Mouse (Mus musculus) lung, embryonic 15.5 days (tissue): ENCODE measurements around the gene Gm19402. TPM values are rescaled to one million over a fixed set of nuclear protein-coding genes. Genes with fewer than 3 reads are reported as not detected.
A peak's percentile ranks its signal among the peaks of the same experiment; 100 is the strongest.

Source experiments
- ATAC-seq: fragments of 200-750 bp; cut with Nextera tagmentation; 2 replicates; pipeline ENCODE4 v1.8.0; 2017; ENCODE audit warnings: moderate number of reproducible peaks, borderline replicate concordance; ENCODE audit not compliant: low FRiP score, low TSS enrichment; ENCODE audit errors: extremely low read depth
- H3K27ac ChIP-seq: fragments of 300-500 bp; sonication (generic); 2 replicates; pipeline ENCODE4 v1.5.1; 2015; ENCODE audit warnings: moderate library complexity, mild to moderate bottlenecking, inconsistent platforms
- H3K27me3 ChIP-seq: fragments of 300-500 bp; sonication (generic); 2 replicates; pipeline ENCODE4 v1.6.1; 2015; ENCODE audit warnings: inconsistent platforms
- H3K36me3 ChIP-seq: fragments of 300-500 bp; sonication (generic); 2 replicates; pipeline ENCODE4 v1.6.1; 2015; ENCODE audit warnings: inconsistent platforms
- H3K4me1 ChIP-seq: fragments of 300-500 bp; sonication (generic); 2 replicates; pipeline ENCODE4 v1.6.1; 2015; ENCODE audit warnings: inconsistent platforms
- H3K4me2 ChIP-seq: fragments of 300-500 bp; sonication (generic); 2 replicates; pipeline ENCODE4 v1.6.1; 2015; ENCODE audit warnings: inconsistent platforms, mild to moderate bottlenecking, moderate library complexity
- H3K4me3 ChIP-seq: fragments of 300-500 bp; sonication (generic); 2 replicates; pipeline ENCODE4 v1.5.1; 2015; ENCODE audit warnings: mild to moderate bottlenecking, inconsistent platforms
- H3K9ac ChIP-seq: fragments of 300-500 bp; sonication (generic); 2 replicates; pipeline ENCODE4 v1.6.1; 2015; ENCODE audit warnings: inconsistent platforms
- H3K9me3 ChIP-seq: fragments of 300-500 bp; sonication (generic); 2 replicates; pipeline ENCODE4 v1.6.1; 2016; ENCODE audit warnings: inconsistent platforms
- WGBS: fragments of 180-500 bp; shearing (Covaris S2); methylation state at CpG from one replicate; pipeline ENCODE4 v1.1.7; 2015; 5-methylcytosine and 5-hydroxymethylcytosine counted together
- microRNA counts: library from miRNA; unstranded; fragments of <30 nt; microRNA quantifications from one replicate; lab custom pipeline; 2016
- microRNA-seq: library from miRNA; unstranded; fragments of <30 nt; microRNA quantifications from one replicate; pipeline ENCODE4, GENCODE M21; 2016
- polyA plus RNA-seq: library from polyadenylated mRNA; unstranded; fragments of >200 nt; fragmentation: Nextera tagmentation; extraction: Ambion mirVana; gene quantifications from 2 replicates; pipeline ENCODE4 v1.2.1, GENCODE M21; 2015

Gm19402 gene
- polyA plus RNA-seq, 1 experiment from 2014 or later, result not detected

- WGBS, result 36% methylated on average over 43 of the region's 43 CpGs
- Histone ChIP-seq H3K4me3 (no peak overlapping the region), H3K27ac (no peak overlapping the region)
These were observed 26.4 kb downstream of the Gm19402 start for GRCm38 (mm10) chr10:77663949-77664665.

GRCm38 (mm10) chr10:77658286-77658994 lies 32.1 kb downstream of the Gm19402 start:
- WGBS, result 47% methylated on average over 15 of the region's 15 CpGs
- ATAC-seq, result peak; percentile 71; the same call in 1 of the 2 replicates
- Histone ChIP-seq H3K4me2 (no peak overlapping the region), H3K4me3 (no peak overlapping the region), H3K27me3 (no peaks in the 10 kb centered on the region), H3K27ac (no peak overlapping the region), H3K36me3 (no peaks in the 10 kb centered on the region), H3K9ac (no peak overlapping the region), H3K9me3 (no peaks in the 10 kb centered on the region), H3K4me1 (peaks cover 9% of the 10 kb centered on the region; the same call in 1 of the 2 replicates)

More at GRCm38 (mm10) chr10:77663949-77664665, 26.4 kb downstream of the Gm19402 start:
- H3K9ac ChIP-seq, result no peak overlapping the region
- no peak for ATAC-seq
- H3K4me1 ChIP-seq, result 0 out of 2 replicates have a peak, but pooled peaks cover 4% of the 10 kb centered on the region
- H3K36me3 ChIP-seq, result no peaks in the 10 kb centered on the region
- peaks cover 5% of the 10 kb centered on the region; the same call in 1 of the 2 replicates for H3K27me3 ChIP-seq
- H3K4me2 ChIP-seq, result no peak overlapping the region
- H3K9me3 ChIP-seq, result no peaks in the 10 kb centered on the region

GRCm38 (mm10) chr10:77652046-77652445 lies 38.5 kb downstream of the Gm19402 start:
- Histone ChIP-seq H3K4me1 (peaks cover 4% of the 10 kb centered on the region; the same call in 1 of the 2 replicates), H3K4me2 (no peak overlapping the region), H3K27me3 (no peaks in the 10 kb centered on the region), H3K36me3 (no peaks in the 10 kb centered on the region), H3K9ac (no peak overlapping the region), H3K4me3 (no peak overlapping the region), H3K27ac (no peak overlapping the region), H3K9me3 (no peaks in the 10 kb centered on the region)
- no peak for ATAC-seq
- 84% methylated on average over 9 of the region's 9 CpGs for WGBS

GRCm38 (mm10) chr10:77647901-77648300 lies 42.7 kb downstream of the Gm19402 start:
- no peak overlapping the region for H3K27ac ChIP-seq
- H3K4me3 ChIP-seq, result no peak overlapping the region
- peaks cover 4% of the 10 kb centered on the region; the same call in 1 of the 2 replicates for H3K4me1 ChIP-seq
- ATAC-seq, result no peak
- no peak overlapping the region for H3K9ac ChIP-seq
- no peaks in the 10 kb centered on the region for H3K27me3 ChIP-seq
- H3K9me3 ChIP-seq, result no peaks in the 10 kb centered on the region
- WGBS, result 83% methylated on average over 8 of the region's 8 CpGs
- no peak overlapping the region for H3K4me2 ChIP-seq
- peaks cover 40% of the 10 kb centered on the region for H3K36me3 ChIP-seq

- 71% methylated on average over 1 of the region's 1 CpGs for WGBS
- no peak for ATAC-seq
- Histone ChIP-seq H3K4me2 (no peak overlapping the region), H3K4me1 (peaks cover 4% of the 10 kb centered on the region; the same call in 1 of the 2 replicates), H3K9ac (no peak overlapping the region), H3K27me3 (no peaks in the 10 kb centered on the region), H3K4me3 (no peak overlapping the region), H3K27ac (no peak overlapping the region), H3K9me3 (no peaks in the 10 kb centered on the region), H3K36me3 (peaks cover 43% of the 10 kb centered on the region)
These were observed 43.1 kb downstream of the Gm19402 start for GRCm38 (mm10) chr10:77647461-77647860.

GRCm38 (mm10) chr10:77645571-77645970 lies 45.0 kb downstream of the Gm19402 start:
- H3K27ac ChIP-seq, result no peak overlapping the region
- no peak for ATAC-seq
- no peaks in the 10 kb centered on the region for H3K27me3 ChIP-seq
- H3K4me3 ChIP-seq, result no peak overlapping the region
- peaks cover 4% of the 10 kb centered on the region; the same call in 1 of the 2 replicates for H3K4me1 ChIP-seq
- H3K9ac ChIP-seq, result no peak overlapping the region
- H3K36me3 ChIP-seq, result peaks cover 51% of the 10 kb centered on the region
- no peaks in the 10 kb centered on the region for H3K9me3 ChIP-seq
- no peak overlapping the region for H3K4me2 ChIP-seq
- 88% methylated on average over 5 of the region's 5 CpGs for WGBS

- H3K4me3 ChIP-seq, result no peak overlapping the region
- ATAC-seq, result no peak
- H3K27ac ChIP-seq, result no peak overlapping the region
- H3K9me3 ChIP-seq, result no peaks in the 10 kb centered on the region
- peaks cover 9% of the 10 kb centered on the region; the same call in 1 of the 2 replicates for H3K4me1 ChIP-seq
- no peak overlapping the region for H3K4me2 ChIP-seq
- H3K9ac ChIP-seq, result no peak overlapping the region
- no peaks in the 10 kb centered on the region for H3K27me3 ChIP-seq
- H3K36me3 ChIP-seq, result peaks cover 66% of the 10 kb centered on the region
- WGBS, result 65% methylated on average over 7 of the region's 7 CpGs
These were observed 47.4 kb downstream of the Gm19402 start for GRCm38 (mm10) chr10:77643160-77643559.

MicroRNA genes within 50 kb of the gene (microRNA counts, 519-probe panel; counts per million panel counts)
- 1,639 counts per million, percentile 9 among the panel's probes with 10 or more counts for microRNA mmu-miR-1930 (lab: Ali Mortazavi, UCI)

Small RNA genes within 50 kb of the gene (microRNA-seq; reads per million reads assigned to microRNA genes)
- gene Mir1930, result 9.6 reads per million, percentile 28 among the genes with 10 or more reads in this experiment

Other genes starting within 250 kb of the Gm19402 start
- gene Fam207a, start 175.0 kb downstream of the Gm19402 start, polyA plus RNA-seq, result 35.1 and 38.0 TPM in 2 replicates
- 3.7 and 5.3 TPM in 2 replicates for gene Itgb2, start 160.5 kb downstream of the Gm19402 start, polyA plus RNA-seq
- 118 and 122 TPM in 2 replicates for gene Pttg1ip, start 109.0 kb downstream of the Gm19402 start, polyA plus RNA-seq
- 350 and 361 TPM in 2 replicates for gene Sumo3, start 84.7 kb downstream of the Gm19402 start, polyA plus RNA-seq
- gene Gm49325, start 84.6 kb downstream of the Gm19402 start, polyA plus RNA-seq, result 0.99 and 1.9 TPM in 2 replicates
- 73.8 and 74.3 TPM in 2 replicates for gene Ube2g2, start 68.5 kb downstream of the Gm19402 start, polyA plus RNA-seq
- 0.08 and 0.19 TPM in 2 replicates for gene Tspear, start 4.2 kb downstream of the Gm19402 start, polyA plus RNA-seq
- not detected in 2 replicates for gene Gm9508, start 6.5 kb upstream of the Gm19402 start, polyA plus RNA-seq
- gene Gm10272, start 15.9 kb upstream of the Gm19402 start, polyA plus RNA-seq, result not detected in 2 replicates
- not detected in 2 replicates for gene Gm10024, start 20.7 kb upstream of the Gm19402 start, polyA plus RNA-seq
- gene Gm10142, start 25.1 kb upstream of the Gm19402 start, polyA plus RNA-seq, result not detected in 2 replicates
- gene Krtap12-1, start 29.8 kb upstream of the Gm19402 start, polyA plus RNA-seq, result not detected in 2 replicates
- not detected in 2 replicates for gene Gm10100, start 35.7 kb upstream of the Gm19402 start, polyA plus RNA-seq
- not detected in 2 replicates for gene Gm18596, start 51.9 kb upstream of the Gm19402 start, polyA plus RNA-seq
- not detected in 2 replicates for gene Gm9736, start 60.6 kb upstream of the Gm19402 start, polyA plus RNA-seq
- gene Gm3233, start 68.9 kb upstream of the Gm19402 start, polyA plus RNA-seq, result not detected in 2 replicates
- not detected in 2 replicates for gene Gm3238, start 80.6 kb upstream of the Gm19402 start, polyA plus RNA-seq
- gene Gm7138, start 86.2 kb upstream of the Gm19402 start, polyA plus RNA-seq, result not detected in 2 replicates
- gene Gm3250, start 91.8 kb upstream of the Gm19402 start, polyA plus RNA-seq, result not detected in 2 replicates
- gene Gm7137, start 97.4 kb upstream of the Gm19402 start, polyA plus RNA-seq, result not detected in 2 replicates
- not detected in 2 replicates for gene Gm9639, start 104.3 kb upstream of the Gm19402 start, polyA plus RNA-seq
- not detected in 2 replicates for gene Gm19668, start 108.4 kb upstream of the Gm19402 start, polyA plus RNA-seq
- gene Gm9507, start 121.1 kb upstream of the Gm19402 start, polyA plus RNA-seq, result not detected in 2 replicates
- gene Gm2696, start 123.9 kb upstream of the Gm19402 start, polyA plus RNA-seq, result not detected in 2 replicates
- not detected in 2 replicates for gene Krtap10-4, start 136.3 kb upstream of the Gm19402 start, polyA plus RNA-seq
- gene Krtap10-10, start 145.2 kb upstream of the Gm19402 start, polyA plus RNA-seq, result not detected in 2 replicates
- not detected in 2 replicates for gene Gm36176, start 156.0 kb upstream of the Gm19402 start, polyA plus RNA-seq
- gene Gm10318, start 162.1 kb upstream of the Gm19402 start, polyA plus RNA-seq, result not detected in 2 replicates
- not detected in 2 replicates for gene Gm3285, start 171.2 kb upstream of the Gm19402 start, polyA plus RNA-seq
- gene Lrrc3, start 211.8 kb upstream of the Gm19402 start, polyA plus RNA-seq, result 4.5 TPM in 2 replicates